Mouse (Mus musculus) limb, embryonic 14.5 days (tissue): ENCODE results near the gene Taok1. TPM values are rescaled to one million over a fixed set of nuclear protein-coding genes. Genes with fewer than 3 reads are reported as not detected.

Experiments used
- ATAC-seq: fragments of 200-750 bp; cut with Nextera tagmentation; 2 replicates; pipeline ENCODE4 v1.8.0; 2017; ENCODE audit warnings: low read depth, moderate number of reproducible peaks, moderate TSS enrichment; ENCODE audit not compliant: low FRiP score
- DNase-seq: peaks from one replicate; pipeline ENCODE4 v3.0.0-alpha.2; 2015; ENCODE audit warnings: low spot score
- H3K27ac ChIP-seq: fragments of 300-500 bp; sonication (generic); replicated peaks from 2 replicates; pipeline ENCODE4 v1.5.1; 2014; ENCODE audit warnings: low read depth, mild to moderate bottlenecking, low read length, moderate library complexity, mixed read lengths
- H3K27me3 ChIP-seq: fragments of 300-500 bp; sonication (generic); 2 replicates; pipeline ENCODE4 v1.6.1; 2014; ENCODE audit warnings: low read length, mixed read lengths; ENCODE audit not compliant: control insufficient read depth, insufficient read depth
- H3K36me3 ChIP-seq: fragments of 300-500 bp; sonication (generic); 2 replicates; pipeline ENCODE4 v1.6.1; 2014; ENCODE audit warnings: mild to moderate bottlenecking, low read length, moderate library complexity, mixed read lengths; ENCODE audit not compliant: control insufficient read depth, insufficient read depth
- H3K4me1 ChIP-seq: fragments of 300-500 bp; sonication (generic); 2 replicates; pipeline ENCODE4 v1.6.1; 2014; ENCODE audit warnings: antibody characterized with exemption, low read length, mixed read lengths; ENCODE audit not compliant: control insufficient read depth, insufficient read depth
- H3K4me2 ChIP-seq: fragments of 300-500 bp; sonication (generic); replicated peaks from 2 replicates; pipeline ENCODE4 v1.6.1; 2014; ENCODE audit warnings: low read depth, mild to moderate bottlenecking, low read length, moderate library complexity; ENCODE audit not compliant: severe bottlenecking
- H3K4me3 ChIP-seq: fragments of 300-500 bp; sonication (generic); replicated peaks from 2 replicates; pipeline ENCODE4 v1.5.1; 2014; ENCODE audit warnings: low read length
- H3K9ac ChIP-seq: fragments of 300-500 bp; sonication (generic); 2 replicates; pipeline ENCODE4 v1.6.1; 2014; ENCODE audit warnings: mild to moderate bottlenecking, low read depth, low read length, moderate library complexity; ENCODE audit not compliant: severe bottlenecking
- H3K9me3 ChIP-seq: fragments of 300-500 bp; sonication (generic); 2 replicates; pipeline ENCODE4 v1.6.1; 2016; ENCODE audit warnings: low read length; ENCODE audit not compliant: control insufficient read depth
- POLR2A ChIP-seq: fragments of 200-500 bp; IDR thresholded peaks from 2 replicates; pipeline ENCODE4 v1.8.0; 2012; ENCODE audit warnings: inconsistent platforms, mild to moderate bottlenecking, moderate library complexity, borderline replicate concordance; ENCODE audit not compliant: insufficient read depth, insufficient read length; ENCODE audit errors: extremely low read depth
- WGBS: fragments of 180-500 bp; shearing (Covaris S2); extraction: QIAGEN DNeasy Blood & Tissue Kit; methylation state at CpG from one replicate; pipeline ENCODE4 v1.1.7; 2014; 5-methylcytosine and 5-hydroxymethylcytosine counted together
- polyA plus RNA-seq, 2 experiments: library from polyadenylated mRNA; depleted of rRNA in 1 of 2; stranded (reverse) in 1 of 2; unstranded in 1 of 2; fragments of >200 nt; fragmentation: Nextera tagmentation in 1 of 2; extraction: Ambion mirVana in 1 of 2; gene quantifications; 2 replicates each; pipeline versions ENCODE4 v1.2.1 to v1.2.3; 2012 to 2014

The Taok1 gene
- polyA plus RNA-seq, 2 experiments, result 11.8 to 19.2 TPM

- H3K36me3 ChIP-seq, result no peaks in the 10 kb centered on the region
- no peaks in the 10 kb centered on the region for H3K9me3 ChIP-seq
- no peak overlapping the region for H3K27ac ChIP-seq
- H3K4me3 ChIP-seq, result no peak overlapping the region
- no peak for TF ChIP-seq POLR2A
- no peak overlapping the region for H3K4me2 ChIP-seq
- H3K9ac ChIP-seq, result no peak overlapping the region
- no peak for ATAC-seq
- peaks cover 8% of the 10 kb centered on the region for H3K27me3 ChIP-seq
- WGBS, result 49% methylated on average over 5 of the region's 5 CpGs
- DNase-seq, result no peak
- peaks cover 2% of the 10 kb centered on the region; the same call in 1 of the 2 replicates for H3K4me1 ChIP-seq
Observed at GRCm38 (mm10) chr11:77520601-77521529, 86.8 kb downstream of the Taok1 start.

GRCm38 (mm10) chr11:77519043-77519442, 88.6 kb downstream of the Taok1 start, which contains the start of gene Gm10392:
Gene Gm10392, minus strand, starts transcription at chr11:77519198.
- no peak within 1 kb of the TSS for H3K4me3 ChIP-seq
- no peak for TF ChIP-seq POLR2A
- no peak within 1 kb of the TSS for H3K9ac ChIP-seq
- ATAC-seq, result no peak
- no peak within 1 kb of the TSS for H3K27ac ChIP-seq
- DNase-seq, result no peak
- H3K4me2 ChIP-seq, result no peak within 1 kb of the TSS
- peaks cover 19% of the 10 kb centered on the region for H3K4me1 ChIP-seq
- H3K9me3 ChIP-seq, result no peaks in the 10 kb centered on the region
- H3K36me3 ChIP-seq, result no peaks in the 10 kb centered on the region
- peaks cover 27% of the 10 kb centered on the region for H3K27me3 ChIP-seq
- 71% methylated on average over 5 of the region's 5 CpGs for WGBS

DNA sequence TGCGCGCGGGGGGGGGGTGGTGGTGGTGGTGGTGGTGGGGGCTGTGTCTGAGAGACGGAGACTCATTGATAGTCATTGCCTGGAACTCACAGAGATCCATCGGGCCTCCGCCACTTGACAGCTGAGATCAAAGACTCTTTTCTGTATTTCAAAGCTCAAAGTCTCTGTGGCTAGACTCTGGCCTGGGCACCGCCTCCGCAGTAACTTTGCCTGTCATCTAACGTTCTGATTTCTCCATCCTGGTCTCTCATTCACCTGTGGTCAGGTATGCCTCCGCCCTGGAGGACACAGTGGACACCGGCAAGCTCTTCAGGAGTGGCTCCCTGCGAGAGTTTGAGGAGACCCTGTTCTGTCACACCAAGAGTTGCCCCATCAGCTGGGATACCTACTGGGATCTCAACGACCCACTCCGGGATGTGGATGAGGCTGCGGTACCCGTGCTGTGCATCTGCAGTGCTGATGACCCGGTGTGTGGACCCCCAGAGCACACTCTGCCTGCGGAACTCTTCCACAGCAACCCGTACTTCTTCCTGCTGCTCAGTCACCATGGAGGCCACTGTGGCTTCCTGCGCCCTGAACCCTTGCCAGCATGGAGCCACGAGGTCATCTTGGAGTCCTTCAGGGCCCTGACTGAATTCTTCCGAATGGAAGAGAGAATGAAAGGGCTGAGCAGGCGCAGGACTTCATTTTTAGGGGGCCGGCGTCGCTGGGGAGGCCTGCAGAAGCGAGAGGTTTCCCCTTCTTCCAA, 89.4 kb downstream of the Taok1 start:
- WGBS, result 78% methylated on average over 27 of the region's 27 CpGs
- H3K27ac ChIP-seq, result no peak overlapping the region
- H3K4me2 ChIP-seq, result no peak overlapping the region
- H3K27me3 ChIP-seq, result peaks cover 27% of the 10 kb centered on the region
- TF ChIP-seq POLR2A, result no peak
- ATAC-seq (no peak), DNase-seq (no peak)
- H3K4me3 ChIP-seq, result no peak overlapping the region
- H3K9me3 ChIP-seq, result no peaks in the 10 kb centered on the region
- no peak overlapping the region for H3K9ac ChIP-seq
- H3K36me3 ChIP-seq, result no peaks in the 10 kb centered on the region
- H3K4me1 ChIP-seq, result peaks cover 22% of the 10 kb centered on the region

DNA sequence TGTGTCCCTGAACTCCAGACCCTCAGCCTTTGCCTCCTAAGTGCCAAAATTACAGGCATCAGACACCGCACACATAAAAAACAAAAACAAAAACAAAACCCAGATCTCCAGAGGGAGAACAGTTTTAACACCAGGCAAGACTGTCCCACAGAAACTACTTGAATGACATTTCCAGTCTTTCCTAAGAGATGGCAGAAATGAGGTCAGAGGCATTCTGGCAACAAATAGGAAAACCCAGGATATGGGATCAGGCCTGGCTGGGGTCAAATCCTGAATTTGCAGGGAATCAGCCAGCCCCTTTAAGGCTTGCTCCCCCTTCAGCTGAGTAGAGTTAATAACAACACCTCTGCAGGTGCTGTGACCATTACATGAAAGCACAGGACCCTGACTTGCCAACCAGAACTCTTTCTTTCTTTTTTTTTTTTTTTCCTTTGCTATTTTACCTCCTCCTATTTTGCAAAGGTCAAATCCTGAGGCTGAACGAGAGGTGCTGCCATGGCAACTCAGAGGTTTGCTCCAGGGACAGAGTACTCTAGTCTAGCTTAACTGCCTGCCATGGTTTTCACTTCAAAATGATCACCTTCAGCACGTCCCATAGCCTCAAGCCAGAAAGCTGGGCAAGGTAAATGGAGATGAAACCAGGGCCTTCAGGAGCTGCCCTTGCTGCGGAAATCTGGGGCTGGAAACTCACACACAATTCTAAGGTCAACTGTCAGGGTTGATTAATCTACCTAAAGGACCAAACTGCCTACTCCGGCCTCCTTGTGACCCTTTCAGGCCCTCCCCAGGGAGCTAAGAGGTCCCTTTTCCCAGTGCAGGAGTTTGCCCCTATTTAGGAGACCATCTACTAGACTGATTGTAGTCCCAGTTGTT, 90.8 kb downstream of the Taok1 start:
- 53% methylated on average over 5 of the region's 5 CpGs for WGBS
- Histone ChIP-seq H3K9ac (no peak overlapping the region), H3K36me3 (no peaks in the 10 kb centered on the region; the same call in 1 of the 2 replicates), H3K4me1 (peaks cover 29% of the 10 kb centered on the region), H3K27ac (no peak overlapping the region), H3K9me3 (no peaks in the 10 kb centered on the region), H3K27me3 (peaks cover 27% of the 10 kb centered on the region), H3K4me2 (no peak overlapping the region), H3K4me3 (no peak overlapping the region)
- no peak for TF ChIP-seq POLR2A
- no peak for ATAC-seq
- DNase-seq, result no peak
